Mouse (Mus musculus) stomach, postnatal 0 days (tissue): ENCODE data around the gene Bik. TPM values are rescaled to one million over a fixed set of nuclear protein-coding genes. Genes with fewer than 3 reads are reported as not detected.

Experiments used
- ATAC-seq: fragments of 200-750 bp; cut with Nextera tagmentation; 2 replicates; pipeline ENCODE4 v1.8.0; 2017; ENCODE audit not compliant: low FRiP score, low TSS enrichment
- DNase-seq: peaks from one replicate; pipeline ENCODE4 v3.0.0-alpha.2; 2016; ENCODE audit warnings: low spot score
- H3K27ac ChIP-seq: fragments of 300-500 bp; sonication (generic); replicated peaks from 2 replicates; pipeline ENCODE4 v1.5.1; 2014; ENCODE audit warnings: mild to moderate bottlenecking, control low read depth
- H3K27me3 ChIP-seq: fragments of 300-500 bp; sonication (generic); 2 replicates; pipeline ENCODE4 v1.6.1; 2014; ENCODE audit warnings: low read length; ENCODE audit not compliant: control insufficient read depth, insufficient read depth
- H3K36me3 ChIP-seq: fragments of 300-500 bp; sonication (generic); 2 replicates; pipeline ENCODE4 v1.6.1; 2014; ENCODE audit warnings: low read length, mixed read lengths; ENCODE audit not compliant: control insufficient read depth, insufficient read depth
- H3K4me1 ChIP-seq: fragments of 300-500 bp; sonication (generic); replicated peaks from 2 replicates; pipeline ENCODE4 v1.6.1; 2014; ENCODE audit warnings: antibody characterized with exemption; ENCODE audit not compliant: control insufficient read depth, insufficient read depth
- H3K4me2 ChIP-seq: fragments of 300-500 bp; sonication (generic); replicated peaks from 2 replicates; pipeline ENCODE4 v1.6.1; 2014; ENCODE audit warnings: low read depth, mild to moderate bottlenecking, control low read depth, moderate library complexity
- H3K4me3 ChIP-seq: fragments of 300-500 bp; sonication (generic); 2 replicates; pipeline ENCODE4 v1.5.1; 2014; ENCODE audit warnings: low read depth, low read length, control low read depth
- H3K9ac ChIP-seq: fragments of 300-500 bp; sonication (generic); 2 replicates; pipeline ENCODE4 v1.6.1; 2014; ENCODE audit warnings: mild to moderate bottlenecking, low read length, control low read depth, mixed read lengths
- H3K9me3 ChIP-seq: fragments of 300-500 bp; sonication (generic); 2 replicates; pipeline ENCODE4 v1.6.1; 2016; ENCODE audit warnings: low read length; ENCODE audit not compliant: control insufficient read depth
- CTCF ChIP-seq: IDR thresholded peaks from 2 replicates; pipeline ENCODE4 v1.5.1; 2016; ENCODE audit warnings: antibody characterized with exemption, low read depth, mild to moderate bottlenecking, moderate library complexity
- EP300 ChIP-seq: optimal IDR thresholded peaks from 2 replicates; pipeline ENCODE3; 2016; ENCODE audit warnings: antibody characterized with exemption
- WGBS: fragments of 180-500 bp; shearing (Covaris S2); extraction: QIAGEN DNeasy Blood & Tissue Kit; methylation state at CpG from one replicate; pipeline ENCODE4 v1.1.7; 2014; 5-methylcytosine and 5-hydroxymethylcytosine counted together
- polyA plus RNA-seq: library from polyadenylated mRNA; unstranded; fragments of >200 nt; fragmentation: Nextera tagmentation; extraction: Ambion mirVana; gene quantifications from 2 replicates; pipeline ENCODE4 v1.2.1, GENCODE M21; 2015

Bik gene
- polyA plus RNA-seq, 1 experiment from 2014 or later, result 4.2 TPM

DNA sequence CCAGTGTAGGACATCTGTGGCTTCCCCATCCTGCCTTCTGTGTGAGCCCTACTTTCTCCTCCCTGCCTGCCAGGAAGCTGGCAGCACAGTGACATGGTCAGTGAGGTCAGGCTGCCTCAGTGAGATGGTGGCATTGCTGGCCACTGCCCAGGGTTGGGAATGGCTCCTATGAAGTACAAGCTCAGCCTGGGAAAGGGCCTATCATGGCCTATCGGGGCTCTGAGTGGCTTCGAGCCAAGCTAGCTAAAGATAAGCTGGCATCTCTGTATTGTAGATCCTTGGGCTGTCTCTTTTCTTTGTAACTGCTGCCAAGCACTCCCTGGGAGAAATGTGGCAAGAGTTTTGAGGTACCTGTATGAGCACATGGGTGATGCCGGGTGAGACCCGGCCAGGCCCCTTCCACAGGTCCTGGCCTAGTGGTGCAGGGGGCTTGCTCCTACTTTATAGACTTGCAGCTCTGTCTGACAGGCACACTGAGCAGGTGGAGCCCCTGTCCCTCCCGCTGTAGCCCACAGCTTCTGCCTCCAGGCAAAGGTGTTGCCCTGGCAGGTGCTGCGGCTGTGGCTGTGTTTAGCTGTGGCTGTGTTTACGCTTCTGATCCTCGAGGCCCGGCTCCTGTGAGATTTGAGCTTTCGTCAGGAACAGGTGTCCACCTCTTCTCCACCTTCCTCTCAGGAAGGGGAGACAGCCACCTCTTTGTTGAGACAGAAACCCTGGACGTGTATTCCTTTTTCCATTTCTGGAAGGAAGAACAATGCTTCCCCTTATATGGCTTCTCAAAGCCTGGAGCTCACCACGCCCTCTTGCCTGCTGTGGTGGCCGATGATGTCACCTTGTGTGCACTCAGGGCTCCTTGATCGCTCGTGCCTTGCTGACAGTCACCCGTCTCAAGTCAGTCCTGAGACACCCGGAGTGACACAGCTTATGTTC, 8.6 kb downstream of the Bik start:
- H3K27ac ChIP-seq, result peak overlapping the region; percentile 58; the same call in 1 of the 2 replicates
- TF ChIP-seq EP300 (no peak), CTCF (no peak)
- no peak overlapping the region for H3K4me3 ChIP-seq
- peak; percentile 70 for DNase-seq
- H3K9ac ChIP-seq, result no peak overlapping the region; the same call in 1 of the 2 replicates
- peak; percentile 82 for ATAC-seq
- no peaks in the 10 kb centered on the region for H3K9me3 ChIP-seq
- H3K36me3 ChIP-seq, result no peaks in the 10 kb centered on the region
- WGBS, result 46% methylated on average over 17 of the region's 17 CpGs
- H3K4me1 ChIP-seq, result no peaks in the 10 kb centered on the region; the same call in 1 of the 2 replicates
- no peaks in the 10 kb centered on the region for H3K27me3 ChIP-seq
- no peak overlapping the region for H3K4me2 ChIP-seq

DNA sequence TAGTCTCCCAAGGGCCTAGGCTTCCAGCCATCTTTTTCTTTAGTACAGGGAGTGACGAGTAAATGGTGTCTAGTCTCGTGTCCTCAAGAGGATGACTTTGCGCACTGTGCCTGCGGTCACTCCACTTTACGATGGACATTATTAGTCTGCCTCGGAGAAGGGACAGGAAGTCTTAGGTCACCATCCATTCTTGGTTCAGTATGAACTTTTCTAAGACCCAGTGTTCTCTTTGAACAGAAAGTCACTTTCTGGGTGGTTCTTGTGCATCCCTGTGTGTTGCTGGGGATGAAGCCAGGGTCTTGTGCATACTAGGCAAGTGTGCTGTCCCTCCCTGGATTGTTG, 9.2 kb downstream of the Bik start:
- DNase-seq, result no peak
- 71% methylated on average over 6 of the region's 6 CpGs for WGBS
- Histone ChIP-seq H3K4me3 (no peak overlapping the region), H3K36me3 (no peaks in the 10 kb centered on the region), H3K9ac (no peak overlapping the region), H3K4me2 (no peak overlapping the region), H3K27me3 (no peaks in the 10 kb centered on the region), H3K4me1 (no peaks in the 10 kb centered on the region; the same call in 1 of the 2 replicates), H3K27ac (no peak overlapping the region), H3K9me3 (no peaks in the 10 kb centered on the region)
- no peak for ATAC-seq
- TF ChIP-seq EP300 (no peak), CTCF (no peak)

DNA sequence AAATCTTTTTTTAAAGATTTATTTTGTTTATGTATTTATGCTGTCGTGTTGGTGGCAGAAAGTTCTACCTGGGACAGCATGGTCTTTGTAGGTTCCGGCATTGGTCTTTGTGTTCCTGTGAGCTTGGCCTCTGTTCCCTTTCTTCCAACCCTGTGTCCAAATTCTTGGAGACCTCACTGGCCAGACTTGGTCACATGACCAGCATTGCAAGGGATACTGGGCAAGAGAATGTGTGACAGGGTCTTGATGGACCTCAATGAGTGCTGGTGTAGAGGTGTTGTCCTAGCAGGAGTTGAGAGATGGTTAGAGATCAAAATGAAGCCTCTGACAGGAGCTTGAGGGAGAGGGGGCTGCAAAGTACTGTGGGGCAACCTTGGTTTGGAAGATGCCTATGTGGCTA, 12.2 kb downstream of the Bik start:
- ATAC-seq, result no peak
- TF ChIP-seq EP300, result no peak
- TF ChIP-seq CTCF, result no peak

DNA sequence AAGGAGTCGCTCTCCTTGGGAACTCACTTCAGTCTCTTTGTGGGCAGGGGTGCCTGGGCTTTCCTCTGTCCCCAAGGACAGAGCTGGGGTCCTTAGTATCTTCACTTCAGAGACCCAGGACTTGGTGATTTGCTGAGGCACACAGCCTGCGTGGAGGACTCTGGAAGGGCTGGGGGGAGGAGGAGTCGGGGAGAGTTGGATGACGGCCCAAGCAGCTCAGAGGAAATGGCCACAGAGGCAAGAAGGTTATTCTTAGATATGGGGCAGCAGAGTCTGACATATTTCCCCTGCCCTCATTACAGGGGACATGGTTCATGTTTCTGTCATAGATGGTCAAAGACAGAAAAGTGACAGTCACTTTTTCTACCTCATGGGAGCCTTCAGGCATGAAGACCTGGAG, 13.2 kb downstream of the Bik start:
- DNase-seq (no peak), ATAC-seq (no peak)
- Histone ChIP-seq H3K4me1 (no peaks in the 10 kb centered on the region), H3K27ac (no peak overlapping the region), H3K27me3 (no peaks in the 10 kb centered on the region), H3K9me3 (no peaks in the 10 kb centered on the region), H3K9ac (no peak overlapping the region), H3K4me3 (no peak overlapping the region), H3K36me3 (no peaks in the 10 kb centered on the region), H3K4me2 (no peak overlapping the region)
- 45% methylated on average over 4 of the region's 4 CpGs for WGBS
- TF ChIP-seq CTCF (no peak), EP300 (no peak)

More for the DNA sequence above, 12.2 kb downstream of the Bik start:
- Histone ChIP-seq H3K36me3 (no peaks in the 10 kb centered on the region), H3K27me3 (no peaks in the 10 kb centered on the region), H3K9me3 (no peaks in the 10 kb centered on the region), H3K4me3 (no peak overlapping the region), H3K4me2 (no peak overlapping the region), H3K4me1 (no peaks in the 10 kb centered on the region), H3K27ac (no peak overlapping the region), H3K9ac (no peak overlapping the region)
- no peak for DNase-seq
- WGBS, result 92% methylated on average over 2 of the region's 2 CpGs

DNA sequence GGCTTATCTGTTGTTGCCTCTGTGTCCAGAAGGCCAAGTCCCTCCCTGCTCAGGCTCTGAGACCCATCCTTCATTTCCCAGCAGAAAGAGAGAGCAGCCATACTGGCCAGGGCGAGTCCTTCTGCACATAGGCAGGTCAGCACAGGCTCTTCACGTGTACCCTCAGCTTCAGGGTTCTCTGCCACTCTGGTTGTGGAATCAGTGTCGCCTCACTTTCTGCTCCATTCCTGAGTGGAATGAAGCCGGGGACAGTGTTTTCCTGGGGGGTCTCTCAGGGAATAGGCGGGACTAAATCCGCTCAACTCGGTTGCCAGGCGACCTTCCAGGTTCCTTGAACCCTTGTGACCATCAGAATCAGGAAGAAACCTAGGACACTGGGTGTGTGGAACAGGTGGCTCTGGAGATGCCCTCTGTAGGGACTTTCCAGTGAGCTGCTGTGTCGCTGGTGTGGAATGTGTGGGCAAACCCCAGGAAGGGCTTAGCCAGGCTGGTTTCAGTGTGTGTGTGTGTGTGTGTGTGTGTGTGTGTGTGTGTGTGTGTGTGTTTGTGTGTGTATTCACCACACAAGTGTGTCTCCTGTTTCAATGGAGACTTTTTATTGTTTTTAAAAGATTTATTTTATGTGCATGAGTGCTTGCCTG, 15.1 kb downstream of the Bik start:
- H3K27ac ChIP-seq, result no peak overlapping the region
- H3K27me3 ChIP-seq, result no peaks in the 10 kb centered on the region
- H3K4me3 ChIP-seq, result no peak overlapping the region
- no peak overlapping the region for H3K9ac ChIP-seq
- H3K36me3 ChIP-seq, result peaks cover 4% of the 10 kb centered on the region; the same call in 1 of the 2 replicates
- WGBS, result 62% methylated on average over 9 of the region's 9 CpGs
- H3K4me2 ChIP-seq, result no peak overlapping the region
- H3K4me1 ChIP-seq, result no peaks in the 10 kb centered on the region
- TF ChIP-seq EP300 (no peak), CTCF (no peak)
- ATAC-seq, result peak; percentile 49; the same call in 1 of the 2 replicates
- DNase-seq, result no peak
- H3K9me3 ChIP-seq, result no peaks in the 10 kb centered on the region

DNA sequence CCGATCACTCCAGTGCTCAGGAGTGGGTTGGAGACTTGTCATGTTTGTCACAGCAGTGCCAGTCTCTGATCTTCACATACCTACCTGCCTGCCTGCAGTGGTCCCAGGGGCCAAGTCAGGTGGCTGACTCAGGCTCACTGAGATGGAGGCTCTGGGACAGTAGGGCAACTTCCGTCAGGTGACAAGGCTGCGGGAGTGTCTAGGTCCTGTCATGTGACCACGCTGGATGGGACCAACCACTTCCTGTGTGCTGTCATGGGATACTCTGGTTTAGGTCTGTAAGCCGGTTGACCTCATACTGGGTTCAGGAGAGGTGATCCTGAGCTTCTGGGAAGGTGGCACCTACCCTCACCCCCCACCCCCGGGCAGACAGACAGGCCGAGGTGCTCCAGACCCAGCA, 19.4 kb downstream of the Bik start:
- Histone ChIP-seq H3K36me3 (peaks cover 15% of the 10 kb centered on the region; the same call in 1 of the 2 replicates), H3K4me2 (no peak overlapping the region), H3K9me3 (no peaks in the 10 kb centered on the region), H3K4me1 (no peaks in the 10 kb centered on the region), H3K4me3 (no peak overlapping the region), H3K27ac (no peak overlapping the region), H3K9ac (no peak overlapping the region), H3K27me3 (no peaks in the 10 kb centered on the region)
- WGBS, result 89% methylated on average over 7 of the region's 7 CpGs
- ATAC-seq, result no peak
- TF ChIP-seq EP300, result no peak
- TF ChIP-seq CTCF, result no peak
- DNase-seq, result no peak
